Mouse (Mus musculus): ENCODE data around the gene Onecut1. TPM values are rescaled to one million over a fixed set of nuclear protein-coding genes. Genes with fewer than 3 reads are reported as not detected.

Onecut1 gene
- polyA plus RNA-seq, 1 experiment from 2014 or later: 0.51 TPM

DNA sequence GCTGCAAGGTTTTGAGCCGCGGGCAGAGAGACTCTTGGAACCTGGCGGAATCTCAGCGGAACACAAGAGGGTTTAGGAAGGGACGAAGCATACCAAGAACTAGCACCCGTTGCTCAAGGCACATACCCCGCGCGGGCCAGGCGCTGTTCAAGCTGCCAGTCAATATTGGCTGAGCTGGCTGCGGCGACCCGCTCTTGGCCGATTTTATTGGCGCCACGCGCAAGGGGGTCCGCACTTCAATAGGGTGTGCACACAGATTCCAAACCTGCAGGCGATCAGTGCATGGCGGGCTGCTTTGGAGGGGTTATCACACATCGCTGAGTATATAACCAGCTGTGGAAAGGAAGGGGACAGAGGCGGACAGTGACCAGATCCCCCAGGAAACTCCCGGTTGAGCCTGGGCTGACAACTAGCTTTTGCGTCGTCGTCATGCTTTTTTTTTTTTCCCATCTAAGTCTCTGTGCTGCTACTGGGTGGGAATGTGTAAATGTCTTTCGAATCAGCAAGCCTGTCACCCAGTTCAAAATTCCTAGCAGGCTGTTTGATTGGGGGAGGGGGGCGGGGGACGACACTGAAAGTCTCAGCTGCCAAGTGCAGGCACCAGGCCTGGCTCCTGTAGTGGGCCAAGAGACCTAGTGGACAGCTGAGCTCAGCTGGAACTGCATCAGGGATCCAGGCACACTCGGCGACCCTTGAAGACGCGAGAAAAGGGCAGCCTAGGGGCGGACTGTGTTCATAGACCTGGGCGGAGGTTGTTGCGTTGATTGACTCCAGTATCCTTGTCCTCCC is 2.1 kb downstream of the Onecut1 start:
- 3% methylated on average over 36 of the region's 36 CpGs for WGBS
- H3K4me2 ChIP-seq (replicated peaks; ENCODE audit: low read depth, low read length): peak overlapping the region; percentile 99
- peaks cover 4% of the 10 kb centered on the region; the same call in 1 of the 2 replicates for H3K4me1 ChIP-seq (ENCODE audit: control insufficient read depth, insufficient read depth, low read length)

DNA sequence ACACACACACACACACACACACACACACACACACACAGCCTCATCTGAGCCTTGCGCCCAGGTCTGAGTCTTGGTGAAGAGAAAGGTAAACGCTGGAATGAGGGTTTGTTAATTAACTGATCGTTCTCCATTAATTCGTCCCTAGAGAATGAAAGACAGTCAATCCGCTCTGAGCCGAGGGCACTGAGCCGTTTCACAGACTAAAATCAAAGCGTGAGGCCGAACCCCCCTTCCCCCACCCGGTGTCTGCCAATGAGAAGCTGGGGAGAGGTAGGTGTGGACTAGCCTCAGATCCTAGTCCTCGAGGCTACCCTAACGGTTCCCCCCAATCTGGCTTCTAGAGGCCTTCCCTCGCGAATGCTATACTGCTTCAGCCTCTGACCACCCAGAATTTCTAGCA is 2.8 kb downstream of the Onecut1 start:
- Histone ChIP-seq H3K4me1 (ENCODE audit: control insufficient read depth, insufficient read depth, low read length) (peaks cover 4% of the 10 kb centered on the region; the same call in 1 of the 2 replicates), H3K9me3 (ENCODE audit: control insufficient read depth, low read depth, low read length) (no peaks in the 10 kb centered on the region), H3K27me3 (ENCODE audit: control insufficient read depth, insufficient read depth, low read length) (peaks cover 58% of the 10 kb centered on the region), H3K4me2 (replicated peaks; ENCODE audit: low read depth, low read length) (peak overlapping the region; percentile 7; the same call in 1 of the 2 replicates), H3K36me3 (ENCODE audit: control insufficient read depth, insufficient read depth, low read length) (no peaks in the 10 kb centered on the region), H3K4me3 (ENCODE audit: low read depth, low read length) (peak overlapping the region; percentile 49; the same call in 1 of the 2 replicates), H3K27ac (ENCODE audit: low read length) (no peak overlapping the region), H3K9ac (replicated peaks; ENCODE audit: low read depth, low read length) (no peak overlapping the region)
- no peak for ATAC-seq (ENCODE audit: insufficient number of reproducible peaks, insufficient read depth, low FRiP score, low read depth)
- 4% methylated on average over 14 of the region's 14 CpGs for WGBS

More for the DNA sequence above, 2.1 kb downstream of the Onecut1 start:
- ATAC-seq (ENCODE audit: insufficient number of reproducible peaks, insufficient read depth, low FRiP score, low read depth): no peak
- peaks cover 64% of the 10 kb centered on the region for H3K27me3 ChIP-seq (ENCODE audit: control insufficient read depth, insufficient read depth, low read length)
- H3K9me3 ChIP-seq (ENCODE audit: control insufficient read depth, low read depth, low read length): no peaks in the 10 kb centered on the region
- no peaks in the 10 kb centered on the region for H3K36me3 ChIP-seq (ENCODE audit: control insufficient read depth, insufficient read depth, low read length)
- H3K27ac ChIP-seq (ENCODE audit: low read length): no peak overlapping the region
- H3K4me3 ChIP-seq (ENCODE audit: low read depth, low read length): peak overlapping the region; percentile 49
- no peak overlapping the region; the same call in 1 of the 2 replicates for H3K9ac ChIP-seq (replicated peaks; ENCODE audit: low read depth, low read length)

DNA sequence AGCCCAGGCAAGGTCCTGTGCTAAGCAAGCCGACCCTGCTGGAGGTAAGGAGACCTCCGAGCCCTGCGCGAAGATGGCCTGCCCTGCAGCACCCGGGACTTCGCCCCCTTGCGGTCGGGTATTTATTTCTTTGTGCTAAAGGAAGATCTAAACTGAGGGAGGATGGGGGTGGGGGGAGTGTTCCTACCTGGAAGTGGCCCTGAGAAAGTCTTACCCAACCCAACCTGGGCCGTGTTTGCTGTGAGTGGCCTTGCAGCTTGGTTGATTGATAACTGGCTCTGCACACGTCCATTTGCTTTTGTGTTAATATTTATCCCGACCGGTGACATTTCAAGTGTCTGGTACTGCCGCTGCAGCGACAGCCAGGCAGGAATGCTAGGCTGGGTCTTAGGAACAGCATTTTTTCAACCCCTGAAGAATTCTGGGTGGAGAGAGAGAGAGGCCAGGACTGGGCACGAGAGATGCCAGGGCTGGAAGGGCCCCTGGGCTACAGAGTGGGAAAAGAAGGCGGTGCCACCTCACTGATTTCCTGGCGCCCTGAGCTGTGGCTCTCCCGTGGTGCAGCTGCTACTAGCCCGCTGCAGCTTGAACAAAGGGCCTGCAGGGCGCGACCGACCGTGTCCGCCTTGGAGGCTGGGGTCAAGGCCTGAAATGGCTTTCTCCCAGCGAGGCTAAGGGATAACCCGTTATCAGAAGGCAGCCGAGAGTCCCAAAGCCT is 5.0 kb downstream of the Onecut1 start:
- Histone ChIP-seq H3K4me2 (replicated peaks; ENCODE audit: low read depth, low read length) (no peak overlapping the region), H3K9ac (replicated peaks; ENCODE audit: low read depth, low read length) (no peak overlapping the region), H3K9me3 (ENCODE audit: control insufficient read depth, low read depth, low read length) (no peaks in the 10 kb centered on the region), H3K36me3 (ENCODE audit: control insufficient read depth, insufficient read depth, low read length) (no peaks in the 10 kb centered on the region), H3K27ac (ENCODE audit: low read length) (peak overlapping the region; percentile 27; the same call in 1 of the 2 replicates), H3K4me1 (ENCODE audit: control insufficient read depth, insufficient read depth, low read length) (peaks cover 4% of the 10 kb centered on the region; the same call in 1 of the 2 replicates), H3K4me3 (ENCODE audit: low read depth, low read length) (0 out of 2 replicates have a peak overlapping the region, but pooled peaks have one; percentile 2), H3K27me3 (ENCODE audit: control insufficient read depth, insufficient read depth, low read length) (peaks cover 49% of the 10 kb centered on the region)
- 8% methylated on average over 27 of the region's 27 CpGs for WGBS
- peak; percentile 48; the same call in 1 of the 2 replicates for ATAC-seq (ENCODE audit: insufficient number of reproducible peaks, insufficient read depth, low FRiP score, low read depth)

DNA sequence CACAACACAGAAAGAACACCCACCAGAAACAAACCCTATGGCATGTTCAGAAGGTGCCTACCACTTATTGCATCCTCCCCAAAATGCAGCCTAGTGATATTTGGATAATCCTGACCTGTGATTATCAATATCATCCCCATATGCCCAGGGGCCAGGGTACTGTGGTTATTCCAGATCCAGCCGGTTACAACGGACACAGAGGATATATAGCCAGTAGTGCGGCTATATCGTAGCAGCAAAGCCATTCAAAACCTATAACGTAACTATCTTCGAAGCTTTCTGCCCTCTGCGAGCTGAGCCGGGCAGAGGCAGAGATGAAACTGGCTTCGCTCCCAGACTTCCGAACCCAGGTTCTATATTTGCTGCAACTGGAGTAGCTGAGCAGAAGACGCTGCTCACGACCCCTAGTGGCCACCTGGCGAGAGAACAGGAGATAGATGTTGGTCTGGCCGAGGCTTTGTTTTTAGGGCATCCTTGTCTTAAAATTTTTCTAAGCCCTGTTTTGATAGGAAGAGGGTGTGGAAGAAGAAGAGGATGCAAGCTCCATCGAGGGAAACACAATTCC is 6.0 kb downstream of the Onecut1 start:
- no peak overlapping the region for H3K9ac ChIP-seq (replicated peaks; ENCODE audit: low read depth, low read length)
- H3K27me3 ChIP-seq (ENCODE audit: control insufficient read depth, insufficient read depth, low read length): peaks cover 44% of the 10 kb centered on the region
- 6% methylated on average over 15 of the region's 15 CpGs for WGBS
- H3K4me3 ChIP-seq (ENCODE audit: low read depth, low read length): no peak overlapping the region
- ATAC-seq (ENCODE audit: insufficient number of reproducible peaks, insufficient read depth, low FRiP score, low read depth): no peak
- no peaks in the 10 kb centered on the region for H3K36me3 ChIP-seq (ENCODE audit: control insufficient read depth, insufficient read depth, low read length)
- no peak overlapping the region for H3K27ac ChIP-seq (ENCODE audit: low read length)
- peak overlapping the region; percentile 25; the same call in 1 of the 2 replicates for H3K4me2 ChIP-seq (replicated peaks; ENCODE audit: low read depth, low read length)
- no peaks in the 10 kb centered on the region; the same call in 1 of the 2 replicates for H3K4me1 ChIP-seq (ENCODE audit: control insufficient read depth, insufficient read depth, low read length)
- H3K9me3 ChIP-seq (ENCODE audit: control insufficient read depth, low read depth, low read length): no peaks in the 10 kb centered on the region

DNA sequence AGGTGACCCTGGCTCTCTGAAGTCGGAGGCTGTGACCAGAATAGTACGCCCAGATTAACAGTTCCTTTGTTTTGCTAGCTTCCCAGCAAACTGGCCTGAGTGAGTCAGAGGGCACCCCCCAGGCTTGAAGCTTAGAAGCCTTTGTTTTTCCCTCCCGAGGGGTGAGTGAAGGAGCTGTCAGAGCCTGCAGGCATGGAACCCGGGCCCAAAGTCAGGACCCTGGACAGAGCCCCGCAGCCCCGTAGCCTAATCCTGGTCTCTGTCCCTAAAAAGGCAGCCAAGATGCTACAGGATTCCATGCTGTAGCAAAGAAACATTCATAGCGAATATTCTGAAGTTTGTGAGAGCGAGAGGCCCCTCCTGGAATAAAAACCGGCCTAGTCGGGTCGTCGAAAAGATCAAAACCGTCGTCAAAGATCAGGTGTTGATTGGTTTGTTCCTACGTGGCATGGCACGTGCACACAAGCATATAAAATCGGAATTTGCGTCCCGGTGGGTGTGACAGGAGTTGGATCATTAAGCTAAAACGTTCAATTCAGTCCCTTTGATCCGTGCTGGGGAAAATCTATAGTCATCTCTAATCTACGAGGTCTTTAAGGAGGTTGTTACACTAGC is 6.7 kb downstream of the Onecut1 start:
- Histone ChIP-seq H3K27ac (ENCODE audit: low read length) (no peak overlapping the region), H3K9me3 (ENCODE audit: control insufficient read depth, low read depth, low read length) (no peaks in the 10 kb centered on the region), H3K9ac (replicated peaks; ENCODE audit: low read depth, low read length) (no peak overlapping the region), H3K4me3 (ENCODE audit: low read depth, low read length) (no peak overlapping the region), H3K4me1 (ENCODE audit: control insufficient read depth, insufficient read depth, low read length) (no peaks in the 10 kb centered on the region), H3K27me3 (ENCODE audit: control insufficient read depth, insufficient read depth, low read length) (peaks cover 38% of the 10 kb centered on the region), H3K4me2 (replicated peaks; ENCODE audit: low read depth, low read length) (peak overlapping the region; percentile 3; the same call in 1 of the 2 replicates), H3K36me3 (ENCODE audit: control insufficient read depth, insufficient read depth, low read length) (no peaks in the 10 kb centered on the region)
- WGBS: 8% methylated on average over 22 of the region's 22 CpGs
- 0 out of 2 replicates have a peak, but pooled peaks have one; percentile 39 for ATAC-seq (ENCODE audit: insufficient number of reproducible peaks, insufficient read depth, low FRiP score, low read depth)

DNA sequence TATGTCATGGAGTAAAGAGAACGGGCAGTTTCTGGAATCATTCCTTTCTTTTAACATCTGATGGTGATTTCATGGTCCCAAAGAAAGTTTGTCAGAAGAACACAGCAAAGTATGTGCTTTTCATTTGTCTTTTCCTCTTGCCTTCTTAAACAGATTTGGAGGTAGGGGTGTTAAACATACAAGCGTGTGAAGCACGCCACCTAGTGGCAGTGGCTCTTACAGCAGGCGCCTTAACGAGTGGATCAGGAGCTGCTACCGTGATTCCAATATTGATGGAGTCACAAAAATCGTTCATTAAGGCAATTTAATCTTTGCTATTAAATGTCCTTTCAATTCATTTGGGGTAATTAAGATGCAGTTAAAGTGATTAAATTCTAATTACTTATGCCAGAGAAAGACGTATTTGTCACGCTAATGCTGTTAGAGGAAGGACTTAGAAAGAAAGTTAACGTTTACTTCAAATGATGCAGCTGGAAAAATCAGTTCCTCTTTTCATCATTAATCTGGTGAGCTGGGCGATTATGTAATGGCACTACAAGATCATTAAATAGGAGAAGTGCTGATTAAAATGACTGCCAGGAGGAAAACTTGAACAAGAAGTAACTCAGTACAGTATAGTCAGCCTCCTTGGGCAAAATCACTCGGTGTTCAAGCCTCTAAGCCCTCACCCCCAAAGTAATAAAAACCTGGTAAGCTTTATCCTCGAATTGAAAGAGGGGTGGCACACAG is 9.4 kb downstream of the Onecut1 start:
- Histone ChIP-seq H3K27me3 (ENCODE audit: control insufficient read depth, insufficient read depth, low read length) (peaks cover 22% of the 10 kb centered on the region), H3K4me1 (ENCODE audit: control insufficient read depth, insufficient read depth, low read length) (no peaks in the 10 kb centered on the region), H3K9me3 (ENCODE audit: control insufficient read depth, low read depth, low read length) (no peaks in the 10 kb centered on the region), H3K36me3 (ENCODE audit: control insufficient read depth, insufficient read depth, low read length) (no peaks in the 10 kb centered on the region), H3K27ac (ENCODE audit: low read length) (no peak overlapping the region), H3K4me2 (replicated peaks; ENCODE audit: low read depth, low read length) (no peak overlapping the region), H3K4me3 (ENCODE audit: low read depth, low read length) (no peak overlapping the region), H3K9ac (replicated peaks; ENCODE audit: low read depth, low read length) (no peak overlapping the region)
- ATAC-seq (ENCODE audit: insufficient number of reproducible peaks, insufficient read depth, low FRiP score, low read depth): no peak
- WGBS: 19% methylated on average over 13 of the region's 13 CpGs

DNA sequence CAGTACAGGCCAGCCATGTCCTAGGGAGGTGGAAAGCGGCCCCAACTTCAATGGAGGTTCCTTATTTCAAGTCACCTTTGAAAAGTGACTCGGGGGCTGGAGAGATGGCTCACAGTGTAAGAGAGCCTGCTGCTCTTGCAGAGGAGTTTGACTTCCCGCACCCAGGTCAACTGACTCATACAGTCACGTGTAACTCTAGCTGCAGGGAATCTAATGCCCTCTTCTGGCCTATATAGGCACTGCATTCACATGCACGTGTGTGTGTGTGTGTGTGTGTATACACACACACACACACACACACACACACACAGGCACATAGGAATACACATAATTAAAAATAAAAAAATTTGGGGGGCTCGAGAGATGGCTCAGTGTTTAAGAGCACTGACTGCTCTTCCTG is 14.6 kb downstream of the Onecut1 start:
- Histone ChIP-seq H3K9me3 (ENCODE audit: control insufficient read depth, low read depth, low read length) (no peaks in the 10 kb centered on the region), H3K27me3 (ENCODE audit: control insufficient read depth, insufficient read depth, low read length) (no peaks in the 10 kb centered on the region), H3K4me1 (ENCODE audit: control insufficient read depth, insufficient read depth, low read length) (no peaks in the 10 kb centered on the region), H3K27ac (ENCODE audit: low read length) (no peak overlapping the region), H3K9ac (replicated peaks; ENCODE audit: low read depth, low read length) (no peak overlapping the region), H3K4me2 (replicated peaks; ENCODE audit: low read depth, low read length) (no peak overlapping the region), H3K4me3 (ENCODE audit: low read depth, low read length) (no peak overlapping the region), H3K36me3 (ENCODE audit: control insufficient read depth, insufficient read depth, low read length) (no peaks in the 10 kb centered on the region)
- no peak for ATAC-seq (ENCODE audit: insufficient number of reproducible peaks, insufficient read depth, low FRiP score, low read depth)
- WGBS: 64% methylated on average over 6 of the region's 6 CpGs
